Mouse (Mus musculus) erythroblast, embryonic 14.5 days (primary cell): Measurements from ENCODE around the gene Appbp2. TPM values are rescaled to one million over a fixed set of nuclear protein-coding genes. Genes with fewer than 3 reads are reported as not detected.

Source experiments
- H3K27me3 ChIP-seq: 2 replicates; pipeline ENCODE4 v1.6.1; 2012; ENCODE audit warnings: inconsistent platforms; ENCODE audit not compliant: control insufficient read depth
- H3K36me3 ChIP-seq: 2 replicates; pipeline ENCODE4 v1.6.1; 2012; ENCODE audit warnings: mild to moderate bottlenecking, inconsistent platforms; ENCODE audit not compliant: control insufficient read depth
- H3K4me1 ChIP-seq: 2 replicates; pipeline ENCODE4 v1.6.1; 2012; ENCODE audit warnings: inconsistent platforms; ENCODE audit not compliant: control insufficient read depth
- H3K4me3 ChIP-seq: replicated peaks from 2 replicates; pipeline ENCODE3; 2012; ENCODE audit warnings: moderate library complexity, mild to moderate bottlenecking, inconsistent platforms
- H3K9me3 ChIP-seq: 2 replicates; pipeline ENCODE4 v1.6.1; 2012; ENCODE audit warnings: low read length, inconsistent platforms, mixed read lengths; ENCODE audit not compliant: control insufficient read depth
- GATA1 ChIP-seq: IDR thresholded peaks from 2 replicates; pipeline ENCODE4 v1.6.1; 2012; ENCODE audit warnings: low read length, inconsistent platforms, mixed read lengths
- TAL1 ChIP-seq: IDR thresholded peaks from 3 replicates; pipeline ENCODE4 v1.6.1; 2012; ENCODE audit warnings: low read length, inconsistent platforms, mixed read lengths
- polyA plus RNA-seq: library from polyadenylated mRNA; stranded (reverse); fragments of >175 nt; gene quantifications from 2 replicates; pipeline ENCODE4 v1.2.3, GENCODE M21; 2012

Gene Appbp2
- polyA plus RNA-seq, 1 experiment, result 0.15 TPM

GRCm38 (mm10) chr11:85240211-85240610 is 5.3 kb upstream of the Appbp2 start:
- no peak for TF ChIP-seq TAL1
- TF ChIP-seq GATA1, result no peak
- peaks cover 15% of the 10 kb centered on the region for H3K36me3 ChIP-seq
- H3K27me3 ChIP-seq, result no peaks in the 10 kb centered on the region
- peaks cover 8% of the 10 kb centered on the region for H3K4me1 ChIP-seq
- H3K9me3 ChIP-seq, result no peaks in the 10 kb centered on the region
- H3K4me3 ChIP-seq, result no peak overlapping the region

- Histone ChIP-seq H3K36me3 (peaks cover 28% of the 10 kb centered on the region), H3K4me3 (peak overlapping the region; percentile 89), H3K9me3 (no peaks in the 10 kb centered on the region), H3K4me1 (peaks cover 26% of the 10 kb centered on the region), H3K27me3 (no peaks in the 10 kb centered on the region)
- TF ChIP-seq TAL1 (no peak), GATA1 (no peak)
Measured at GRCm38 (mm10) chr11:85234363-85234989, 454 bp downstream of the Appbp2 start.

- H3K4me3 ChIP-seq, result peak overlapping the region; percentile 89
- H3K9me3 ChIP-seq, result no peaks in the 10 kb centered on the region
- peaks cover 26% of the 10 kb centered on the region for H3K36me3 ChIP-seq
- peaks cover 26% of the 10 kb centered on the region for H3K4me1 ChIP-seq
- TF ChIP-seq GATA1, result no peak
- TF ChIP-seq TAL1, result no peak
- no peaks in the 10 kb centered on the region for H3K27me3 ChIP-seq
Measured at GRCm38 (mm10) chr11:85233676-85234210, 1.2 kb downstream of the Appbp2 start.

- no peak overlapping the region for H3K4me3 ChIP-seq
- H3K4me1 ChIP-seq, result peaks cover 3% of the 10 kb centered on the region
- no peak for TF ChIP-seq GATA1
- H3K36me3 ChIP-seq, result peaks cover 23% of the 10 kb centered on the region
- H3K27me3 ChIP-seq, result no peaks in the 10 kb centered on the region
- no peaks in the 10 kb centered on the region for H3K9me3 ChIP-seq
Measured at GRCm38 (mm10) chr11:85223248-85223647, 11.7 kb downstream of the Appbp2 start.

- TF ChIP-seq TAL1, result no peak
- no peak for TF ChIP-seq GATA1
- Histone ChIP-seq H3K4me3 (no peak overlapping the region), H3K9me3 (no peaks in the 10 kb centered on the region), H3K27me3 (no peaks in the 10 kb centered on the region), H3K36me3 (peaks cover 23% of the 10 kb centered on the region), H3K4me1 (peaks cover 3% of the 10 kb centered on the region)
Measured at GRCm38 (mm10) chr11:85222561-85222960, 12.4 kb downstream of the Appbp2 start.

- no peak for TF ChIP-seq GATA1
- no peak for TF ChIP-seq TAL1
- Histone ChIP-seq H3K36me3 (peaks cover 28% of the 10 kb centered on the region), H3K27me3 (no peaks in the 10 kb centered on the region), H3K4me3 (no peak overlapping the region), H3K9me3 (no peaks in the 10 kb centered on the region), H3K4me1 (peaks cover under 1% of the 10 kb centered on the region)
Measured at GRCm38 (mm10) chr11:85219014-85219413, 15.9 kb downstream of the Appbp2 start.

- H3K36me3 ChIP-seq, result peaks cover 54% of the 10 kb centered on the region
Measured at GRCm38 (mm10) chr11:85214679-85215078, 20.3 kb downstream of the Appbp2 start.

GRCm38 (mm10) chr11:85213215-85213614 is 21.7 kb downstream of the Appbp2 start:
- no peak for TF ChIP-seq TAL1
- TF ChIP-seq GATA1, result no peak

More at GRCm38 (mm10) chr11:85214679-85215078, 20.3 kb downstream of the Appbp2 start:
- Histone ChIP-seq H3K27me3 (no peaks in the 10 kb centered on the region), H3K4me3 (no peak overlapping the region), H3K4me1 (peaks cover 7% of the 10 kb centered on the region), H3K9me3 (no peaks in the 10 kb centered on the region)
- TF ChIP-seq GATA1 (no peak), TAL1 (no peak)

GRCm38 (mm10) chr11:85211151-85211550 is 23.8 kb downstream of the Appbp2 start:
- no peak overlapping the region for H3K4me3 ChIP-seq
- no peaks in the 10 kb centered on the region for H3K9me3 ChIP-seq
- TF ChIP-seq TAL1, result no peak
- no peak for TF ChIP-seq GATA1
- H3K4me1 ChIP-seq, result peaks cover 7% of the 10 kb centered on the region
- H3K36me3 ChIP-seq, result peaks cover 78% of the 10 kb centered on the region
- H3K27me3 ChIP-seq, result no peaks in the 10 kb centered on the region

More at GRCm38 (mm10) chr11:85213215-85213614, 21.7 kb downstream of the Appbp2 start:
- H3K9me3 ChIP-seq, result no peaks in the 10 kb centered on the region
- H3K27me3 ChIP-seq, result no peaks in the 10 kb centered on the region
- no peak overlapping the region for H3K4me3 ChIP-seq
- H3K4me1 ChIP-seq, result peaks cover 7% of the 10 kb centered on the region
- peaks cover 63% of the 10 kb centered on the region for H3K36me3 ChIP-seq
